Mouse (Mus musculus) spleen, adult 2 months (tissue): Measurements from ENCODE around the gene Tm4sf5. TPM values are rescaled to one million over a fixed set of nuclear protein-coding genes. Genes with fewer than 3 reads are reported as not detected.

Source experiments
- DNase-seq, 2 experiments: peaks; one replicate each; pipeline versions ENCODE4 v3.0.0 to v3.0.0-alpha.2; 2012 to 2021; ENCODE audit warnings: low spot score in 2 of 2, low read depth in 1 of 2
- H3K27ac ChIP-seq: fragments of 200-500 bp; 2 replicates; pipeline ENCODE4 v1.5.1; 2012; ENCODE audit warnings: low read length, inconsistent platforms; ENCODE audit not compliant: insufficient read depth
- H3K27me3 ChIP-seq: fragments of 200-500 bp; 2 replicates; pipeline ENCODE4 v1.6.1; 2012; ENCODE audit warnings: mild to moderate bottlenecking, moderate library complexity, low read length, inconsistent platforms; ENCODE audit not compliant: control insufficient read depth, insufficient read depth
- H3K36me3 ChIP-seq: fragments of 200-500 bp; 2 replicates; pipeline ENCODE4 v1.6.1; 2012; ENCODE audit warnings: mild to moderate bottlenecking, low read length, inconsistent platforms; ENCODE audit not compliant: control insufficient read depth, insufficient read depth
- H3K4me1 ChIP-seq: fragments of 200-500 bp; 2 replicates; pipeline ENCODE4 v1.6.1; 2011; ENCODE audit warnings: inconsistent platforms; ENCODE audit not compliant: control insufficient read depth, insufficient read depth, insufficient read length
- H3K4me3 ChIP-seq: fragments of 200-500 bp; 2 replicates; pipeline ENCODE4 v1.5.1; 2011; ENCODE audit warnings: mild to moderate bottlenecking, inconsistent platforms; ENCODE audit not compliant: insufficient read depth, insufficient read length; ENCODE audit errors: extremely low read depth
- CTCF ChIP-seq: fragments of 200-500 bp; IDR thresholded peaks from 2 replicates; pipeline ENCODE4 v1.5.1; 2011; ENCODE audit warnings: mild to moderate bottlenecking, inconsistent platforms; ENCODE audit not compliant: insufficient read depth, insufficient read length, insufficient replicate concordance; ENCODE audit errors: extremely low read depth
- POLR2A ChIP-seq: fragments of 200-500 bp; IDR thresholded peaks from 2 replicates; pipeline ENCODE4 v1.6.1; 2011; ENCODE audit warnings: low read depth, low read length, inconsistent platforms
- WGBS: fragments of 180-500 bp; shearing (Covaris S2); methylation state at CpG from one replicate; pipeline ENCODE4 v1.1.7; 2018; 5-methylcytosine and 5-hydroxymethylcytosine counted together
- polyA plus RNA-seq: library from polyadenylated mRNA; depleted of rRNA; stranded (reverse); fragments of >200 nt; gene quantifications from 2 replicates; pipeline ENCODE4 v1.2.3, GENCODE M21; 2012

The Tm4sf5 gene
- polyA plus RNA-seq, 1 experiment = 1.3 TPM

DNA sequence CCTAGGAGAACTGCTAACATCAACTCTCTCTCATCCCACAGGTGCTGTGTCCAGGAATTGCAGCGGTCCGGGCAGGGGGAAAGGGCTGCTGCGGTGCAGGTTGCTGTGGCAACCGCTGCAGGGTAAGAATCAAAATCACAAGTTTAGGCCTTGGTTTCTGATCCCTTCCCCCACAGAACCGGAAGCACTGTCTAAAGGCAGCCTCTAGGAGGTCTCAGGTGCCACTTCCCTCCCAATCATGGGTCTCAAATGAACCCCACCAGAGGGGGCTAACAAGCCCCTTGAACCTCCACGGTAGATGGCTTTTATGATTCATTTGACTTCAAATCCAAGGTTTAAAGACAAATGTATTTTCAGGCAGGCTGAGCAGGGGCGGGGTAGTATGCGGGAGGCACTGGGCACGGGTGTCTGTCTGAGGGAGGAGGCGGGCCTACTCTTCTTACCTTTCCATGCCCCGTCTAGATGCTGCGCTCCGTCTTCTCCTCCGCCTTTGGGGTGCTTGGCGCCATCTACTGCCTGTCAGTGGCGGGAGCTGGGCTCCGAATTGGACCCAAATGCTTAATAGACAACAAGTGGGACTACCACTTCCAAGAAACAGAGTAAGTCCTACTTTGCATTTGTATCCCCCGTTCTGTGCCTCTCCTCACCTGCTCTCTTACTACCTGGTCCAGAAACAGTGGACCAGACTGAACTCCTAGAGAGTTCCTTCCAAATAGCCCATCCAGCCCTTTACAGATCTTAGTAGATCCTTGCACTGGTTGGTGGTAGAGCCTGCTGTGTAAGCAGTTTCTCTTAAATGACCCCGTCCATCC lies 4.9 kb downstream of the Tm4sf5 start:
- no peaks in the 10 kb centered on the region for H3K4me1 ChIP-seq
- peak; percentile 52 to 57 for DNase-seq
- H3K4me3 ChIP-seq = no peak overlapping the region
- 15% methylated on average over 19 of the region's 19 CpGs for WGBS
- H3K27me3 ChIP-seq = no peaks in the 10 kb centered on the region
- TF ChIP-seq POLR2A (no peak), CTCF (peak; percentile 74; the same call in 1 of the 2 replicates)
- H3K36me3 ChIP-seq = no peaks in the 10 kb centered on the region
- no peak overlapping the region for H3K27ac ChIP-seq

DNA sequence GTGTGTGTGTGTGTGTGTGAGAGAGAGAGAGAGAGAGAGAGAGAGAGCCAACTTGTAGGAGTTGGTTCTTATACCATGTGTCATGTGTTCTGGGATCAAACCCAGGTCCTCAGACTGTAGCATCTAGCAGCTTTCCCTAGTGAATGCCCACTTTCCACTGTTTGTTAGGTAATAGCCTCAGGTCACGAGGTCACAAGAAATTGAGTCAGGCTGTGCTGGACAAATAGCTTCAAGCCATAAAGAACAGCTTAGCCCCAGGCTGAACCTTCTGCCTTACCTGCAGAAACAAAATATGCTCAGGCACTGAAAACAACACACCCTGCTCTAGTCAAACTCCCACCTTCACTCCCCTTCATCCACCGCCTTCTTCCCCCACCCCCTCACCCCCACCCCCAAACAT lies 6.2 kb downstream of the Tm4sf5 start:
- no peak overlapping the region for H3K27ac ChIP-seq
- H3K27me3 ChIP-seq = no peaks in the 10 kb centered on the region
- WGBS = 89% methylated on average over 2 of the region's 2 CpGs
- no peaks in the 10 kb centered on the region for H3K4me1 ChIP-seq
- no peak overlapping the region for H3K4me3 ChIP-seq
- DNase-seq = no peak
- H3K36me3 ChIP-seq = no peaks in the 10 kb centered on the region
- TF ChIP-seq POLR2A = no peak
- no peak for TF ChIP-seq CTCF

DNA sequence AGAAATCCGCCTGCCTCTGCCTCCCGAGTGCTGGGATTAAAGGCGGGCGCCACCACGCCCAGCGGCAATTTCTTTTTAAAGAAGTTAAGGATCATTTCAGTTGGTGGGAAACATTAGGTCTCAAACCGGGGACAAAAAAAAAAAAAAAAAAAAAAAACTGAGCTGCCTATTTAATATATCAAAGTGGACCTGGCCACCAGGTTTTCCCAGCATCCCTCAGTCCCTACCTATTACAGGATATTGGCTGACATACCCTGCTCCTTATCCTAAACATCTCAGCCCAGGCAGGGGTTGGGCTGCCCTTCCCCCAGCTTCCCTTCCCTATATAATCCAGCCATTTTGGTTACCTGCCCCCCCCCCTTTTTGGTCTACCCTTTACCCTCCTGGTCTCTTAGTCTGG lies 6.8 kb downstream of the Tm4sf5 start:
- H3K27ac ChIP-seq = no peak overlapping the region
- TF ChIP-seq POLR2A (no peak), CTCF (no peak)
- no peak overlapping the region for H3K4me3 ChIP-seq
- 94% methylated on average over 7 of the region's 7 CpGs for WGBS
- no peak for DNase-seq
- H3K4me1 ChIP-seq = no peaks in the 10 kb centered on the region
- no peaks in the 10 kb centered on the region for H3K27me3 ChIP-seq
- no peaks in the 10 kb centered on the region for H3K36me3 ChIP-seq

DNA sequence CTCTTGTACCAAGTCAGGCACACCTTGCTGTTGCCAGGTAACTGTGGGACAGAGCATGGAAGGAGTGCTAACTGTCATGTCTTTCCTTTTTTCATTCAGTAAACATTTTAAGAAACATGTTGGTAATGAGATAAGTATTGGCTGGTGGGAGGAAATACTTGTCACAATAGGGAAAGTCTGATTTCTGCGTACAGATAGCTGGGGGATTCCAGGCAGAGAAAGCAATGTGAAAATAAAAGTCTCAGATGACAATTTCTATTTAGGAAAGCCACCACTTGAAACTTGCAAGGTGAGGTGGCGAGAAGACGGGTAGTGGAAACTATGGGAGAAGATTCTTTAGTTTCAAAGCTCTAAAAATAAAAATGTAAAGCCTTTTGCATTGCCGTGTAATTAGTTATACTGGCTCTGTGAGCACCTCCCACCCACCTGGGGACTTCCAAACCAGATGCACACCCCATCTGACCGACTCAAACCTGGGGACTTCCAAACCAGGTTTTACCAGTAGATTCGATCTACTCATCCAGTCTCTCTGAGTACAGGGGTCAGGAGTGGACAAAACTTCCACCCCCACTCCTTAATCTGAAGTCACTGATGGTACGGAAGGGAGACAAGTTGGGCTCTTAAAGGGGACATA lies 7.8 kb downstream of the Tm4sf5 start:
- no peak for TF ChIP-seq CTCF
- no peak for TF ChIP-seq POLR2A
- no peak for DNase-seq

DNA sequence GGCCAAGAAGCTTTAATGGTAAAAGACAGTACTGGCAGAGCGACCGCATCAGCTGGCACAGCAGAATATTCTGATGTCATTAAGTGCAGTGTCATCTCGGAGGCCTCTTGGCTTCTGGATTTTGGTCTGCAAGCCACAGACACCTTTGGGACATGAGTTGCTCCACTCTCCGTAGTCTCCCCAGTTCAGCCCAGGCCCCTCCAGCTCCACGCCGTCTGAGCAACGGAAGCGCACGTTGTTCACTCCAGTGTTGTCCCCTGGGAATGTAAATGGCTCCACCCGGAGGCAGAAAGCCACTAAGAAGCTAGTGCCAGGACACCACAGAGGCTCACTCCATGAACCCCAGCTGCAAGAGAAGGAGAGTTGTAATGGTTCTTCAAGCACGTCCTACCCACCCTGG lies 8.5 kb downstream of the Tm4sf5 start:
- Histone ChIP-seq H3K4me1 (no peaks in the 10 kb centered on the region), H3K27me3 (no peaks in the 10 kb centered on the region), H3K36me3 (no peaks in the 10 kb centered on the region), H3K4me3 (no peak overlapping the region), H3K27ac (no peak overlapping the region)
- TF ChIP-seq POLR2A = no peak
- TF ChIP-seq CTCF = no peak
- 53% methylated on average over 11 of the region's 11 CpGs for WGBS
- DNase-seq = no peak

More for the DNA sequence above, 7.8 kb downstream of the Tm4sf5 start:
- H3K27ac ChIP-seq = no peak overlapping the region
- H3K27me3 ChIP-seq = no peaks in the 10 kb centered on the region
- H3K4me1 ChIP-seq = no peaks in the 10 kb centered on the region
- WGBS = 56% methylated on average over 7 of the region's 7 CpGs
- no peaks in the 10 kb centered on the region for H3K36me3 ChIP-seq
- H3K4me3 ChIP-seq = no peak overlapping the region

DNA sequence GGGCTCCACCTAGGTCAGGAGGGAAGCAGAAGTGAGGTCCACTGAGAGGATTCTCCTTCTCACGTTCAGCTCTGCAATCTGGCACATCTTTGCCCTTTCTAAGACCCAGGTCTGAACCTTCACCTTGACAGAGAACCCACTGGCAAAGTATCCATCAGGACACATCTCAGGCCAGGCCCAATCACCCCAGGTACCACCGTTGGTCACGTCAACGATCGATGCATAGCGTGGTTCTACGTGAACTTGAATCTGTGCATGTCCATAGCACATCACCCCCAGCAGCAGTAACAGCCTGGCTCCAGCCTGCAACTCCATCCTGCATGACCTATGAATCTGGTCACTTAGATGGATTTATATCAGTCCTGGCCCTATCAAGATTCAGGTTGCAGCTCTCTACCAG lies 9.2 kb downstream of the Tm4sf5 start, which contains the start of gene Vmo1:
TSS of gene Vmo1 (minus strand) at position 329 of the 400 bp plus-strand sequence.
- TF ChIP-seq CTCF = no peak
- no peak for TF ChIP-seq POLR2A
- 88% methylated on average over 7 of the region's 7 CpGs for WGBS
- Histone ChIP-seq H3K4me1 (no peaks in the 10 kb centered on the region), H3K27me3 (no peaks in the 10 kb centered on the region), H3K27ac (no peak within 1 kb of the TSS), H3K4me3 (no peak within 1 kb of the TSS), H3K36me3 (no peaks in the 10 kb centered on the region)
- DNase-seq = no peak

DNA sequence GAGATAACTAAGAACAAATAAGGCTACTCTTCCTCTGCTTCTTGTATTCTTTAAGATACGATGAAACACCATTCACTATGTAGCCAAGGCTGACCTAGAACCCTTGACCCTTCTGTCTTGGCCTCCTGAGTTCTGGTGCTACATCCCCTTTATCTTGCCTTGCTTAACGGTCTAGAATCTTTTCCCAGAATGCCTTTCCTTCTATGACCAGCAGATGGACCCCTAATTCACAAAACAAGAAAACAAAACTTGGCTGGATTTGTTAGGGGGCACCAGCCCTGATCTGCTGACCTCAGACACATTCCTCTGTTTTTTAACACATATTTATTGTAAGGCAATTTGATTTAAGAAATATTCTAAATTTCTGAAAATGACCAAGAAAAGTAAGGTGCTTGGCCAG lies 11.3 kb downstream of the Tm4sf5 start:
- Histone ChIP-seq H3K27ac (no peak overlapping the region), H3K4me3 (no peak overlapping the region), H3K4me1 (no peaks in the 10 kb centered on the region), H3K36me3 (no peaks in the 10 kb centered on the region), H3K27me3 (no peaks in the 10 kb centered on the region)
- WGBS = 40% methylated on average over 2 of the region's 2 CpGs
- DNase-seq = peak in 1 of 2 experiments; percentile 38
- TF ChIP-seq CTCF (0 out of 2 replicates have a peak, but pooled peaks have one; percentile 14), POLR2A (no peak)
